Mouse (Mus musculus): ENCODE data around the gene Ubl7. TPM values are rescaled to one million over a fixed set of nuclear protein-coding genes. Genes with fewer than 3 reads are reported as not detected.
"Not testable (repeated sequence)": the region's sequence is repeated elsewhere in the genome, so short reads cannot be mapped to it uniquely, and the experiment has no call there.

Ubl7 gene
- total RNA-seq (2015) (72.7 and 78.4 TPM in 2 replicates), total RNA-seq (2017) (14.2 and 16.1 TPM in 2 replicates)

DNA sequence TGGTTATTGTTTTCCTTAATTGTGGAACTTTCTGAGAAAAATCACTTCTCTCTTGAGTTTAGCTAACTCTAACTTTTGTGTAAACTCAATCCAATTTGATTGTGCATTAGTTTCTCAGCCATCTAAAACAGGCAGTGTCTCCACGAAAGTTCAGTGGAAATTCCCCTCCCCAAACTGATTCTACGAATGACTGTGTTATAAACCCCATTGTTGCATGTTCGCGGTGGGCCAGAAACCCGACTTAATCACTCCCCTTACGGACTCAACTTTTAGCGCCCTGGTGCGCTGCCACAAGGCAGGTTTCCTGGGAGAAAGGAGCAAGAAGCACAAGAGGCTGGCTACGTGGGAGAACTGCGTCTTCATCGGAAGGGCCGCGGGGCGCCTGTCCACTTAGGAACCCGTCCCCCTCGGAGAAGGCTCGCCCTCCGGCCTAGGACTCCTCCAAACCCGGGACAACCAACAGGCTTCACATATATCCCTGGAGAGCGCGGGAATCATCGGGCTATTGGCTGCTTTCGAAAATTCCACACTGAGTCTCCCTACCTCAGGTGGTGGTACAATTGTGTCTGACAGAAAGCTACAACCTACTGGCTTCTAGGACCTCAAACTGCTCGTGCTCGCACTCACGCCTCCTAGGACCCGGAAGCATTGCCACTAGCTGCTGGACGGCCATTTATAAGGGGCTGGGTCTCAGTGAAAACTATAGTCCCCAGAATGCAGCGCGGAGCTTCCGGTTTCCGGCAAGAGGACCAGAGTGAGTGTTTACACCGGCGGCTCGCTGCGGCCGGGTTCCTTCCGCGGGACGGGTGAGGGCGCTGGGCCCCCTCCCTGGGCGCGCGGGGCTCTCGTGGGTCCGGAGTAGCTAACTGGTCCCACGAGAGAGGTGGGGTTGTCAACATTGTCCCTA, at the start of gene Ubl7:
Gene Ubl7 (plus strand): TSS at position 726 of the 907 bp plus-strand sequence.
- peak; percentile 100 for ATAC-seq (replicated peaks; ENCODE audit: poor library complexity)

DNA sequence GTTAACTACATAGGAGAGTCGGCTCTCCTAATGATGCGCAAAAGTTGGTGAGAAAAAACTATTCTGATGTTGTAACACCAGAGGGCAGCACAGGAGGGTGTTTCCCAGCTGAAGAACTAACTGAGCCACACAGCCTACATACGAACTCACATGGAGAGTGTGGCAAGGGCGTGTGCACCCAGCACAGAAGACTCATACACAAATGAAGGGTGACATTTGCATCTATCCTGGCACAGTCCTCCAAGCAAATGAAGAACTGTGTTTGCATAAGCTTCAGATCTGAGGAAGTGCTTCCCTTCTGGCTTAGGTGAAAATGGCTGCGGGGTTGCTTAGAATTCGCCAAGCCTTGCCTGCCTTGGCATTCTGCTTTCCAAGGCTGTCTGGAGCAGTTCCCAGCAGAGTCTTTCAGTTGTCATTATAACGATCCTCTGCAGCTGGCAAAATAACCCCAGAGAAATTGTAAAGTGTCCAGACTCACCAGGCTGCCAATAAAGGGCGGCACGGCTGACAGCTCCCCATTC, 48.8 kb upstream of the Ubl7 start:
- peak; percentile 91 for ATAC-seq (replicated peaks; ENCODE audit: poor library complexity)

DNA sequence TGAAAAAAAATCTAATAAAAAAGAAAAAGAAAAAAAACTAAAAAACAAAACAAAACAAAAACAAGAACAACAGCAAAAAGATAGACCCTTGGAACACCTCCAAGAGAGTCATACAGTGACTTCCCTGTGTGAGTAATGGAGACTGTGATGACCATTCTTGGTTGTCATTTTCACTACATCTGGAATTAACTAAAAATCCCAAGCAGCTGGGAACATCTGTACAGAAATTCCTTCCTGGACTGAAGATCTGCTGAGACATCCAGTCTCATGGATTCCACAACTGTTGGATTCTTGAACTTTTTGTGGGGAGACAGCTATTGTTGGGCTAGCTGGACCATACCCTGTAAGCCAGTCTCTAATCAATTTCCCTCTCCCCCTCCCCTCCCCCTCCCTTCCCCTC, 46.4 kb upstream of the Ubl7 start:
- no peak for ATAC-seq (replicated peaks; ENCODE audit: poor library complexity)

DNA sequence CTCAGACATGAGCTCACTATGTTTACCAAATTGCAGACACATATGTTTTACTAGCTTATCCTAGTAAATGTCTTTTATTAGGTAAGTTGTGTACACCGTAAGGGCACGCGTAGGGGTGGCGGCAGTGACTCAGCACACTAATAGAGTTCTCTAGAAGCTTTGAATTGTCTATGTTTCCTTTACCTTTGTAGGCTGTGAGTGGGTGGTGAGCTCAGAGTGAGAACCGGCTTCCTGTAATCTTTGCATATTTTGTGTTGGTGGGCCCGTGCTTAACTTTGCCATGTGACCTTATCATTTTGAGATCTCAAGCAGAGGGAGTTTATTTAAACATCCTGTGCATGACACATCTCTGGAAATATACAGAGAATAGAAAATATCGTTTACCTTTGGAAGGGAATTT, 44.2 kb upstream of the Ubl7 start:
- no peak for ATAC-seq (replicated peaks; ENCODE audit: poor library complexity)

DNA sequence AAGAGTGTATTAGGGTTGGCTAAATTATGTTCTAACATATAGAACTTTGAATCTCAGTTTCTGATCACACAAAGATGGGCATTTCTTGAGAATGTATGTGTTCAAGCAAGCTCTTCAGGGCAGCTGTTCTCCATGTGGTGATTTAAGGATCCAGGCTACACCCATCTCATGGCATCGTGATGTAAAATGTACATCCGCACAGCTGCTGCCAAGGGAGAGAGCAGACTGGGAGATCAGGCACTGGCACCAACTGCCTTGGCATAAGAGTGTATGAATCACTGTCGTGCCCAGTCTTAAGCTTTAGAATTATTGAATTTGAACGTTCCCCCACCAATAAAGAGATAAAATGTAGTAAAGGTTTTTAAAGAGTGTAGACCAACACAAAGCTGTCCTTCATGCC, 43.5 kb upstream of the Ubl7 start:
- ATAC-seq (replicated peaks; ENCODE audit: poor library complexity): no peak

DNA sequence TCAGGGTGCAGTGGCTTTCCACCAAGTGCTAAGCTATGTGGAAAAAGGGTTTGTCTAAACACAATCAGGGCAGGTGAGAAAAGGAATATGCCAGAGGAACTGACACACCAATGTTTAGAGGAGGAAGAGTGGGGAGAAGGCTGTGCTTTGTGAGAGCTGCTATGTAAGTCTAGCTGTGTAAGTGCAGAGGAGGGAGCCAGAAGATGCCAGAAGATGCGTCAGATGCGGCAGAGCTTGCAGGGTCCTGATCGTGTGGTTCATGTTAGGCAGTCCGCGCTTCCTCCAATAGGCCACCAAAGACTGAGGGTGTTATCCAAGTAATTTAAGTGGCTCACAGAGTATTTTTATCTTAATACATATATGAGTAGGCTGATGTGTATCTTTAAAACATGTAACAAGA, 42.9 kb upstream of the Ubl7 start:
- ATAC-seq (replicated peaks; ENCODE audit: poor library complexity): no peak

DNA sequence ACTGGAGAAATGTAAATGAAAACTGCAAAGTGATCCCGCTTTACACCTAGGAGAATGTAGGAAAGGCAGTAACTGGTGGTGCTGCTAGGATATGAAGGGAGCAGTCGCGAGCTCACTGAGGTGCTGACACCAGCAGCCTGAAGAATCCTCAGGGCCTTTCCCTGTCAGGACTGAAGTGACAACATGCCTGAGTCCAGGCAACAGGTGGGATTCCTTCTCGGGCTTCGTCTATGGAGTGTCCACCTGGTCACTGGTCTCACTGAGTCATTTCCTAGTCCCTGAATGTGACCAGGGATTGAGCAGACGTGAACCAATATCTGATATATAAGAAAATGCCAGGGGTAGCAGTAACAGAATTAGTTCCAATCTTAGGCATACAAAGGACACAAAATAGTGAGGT, 42.0 kb upstream of the Ubl7 start:
- ATAC-seq (replicated peaks; ENCODE audit: poor library complexity): no peak

DNA sequence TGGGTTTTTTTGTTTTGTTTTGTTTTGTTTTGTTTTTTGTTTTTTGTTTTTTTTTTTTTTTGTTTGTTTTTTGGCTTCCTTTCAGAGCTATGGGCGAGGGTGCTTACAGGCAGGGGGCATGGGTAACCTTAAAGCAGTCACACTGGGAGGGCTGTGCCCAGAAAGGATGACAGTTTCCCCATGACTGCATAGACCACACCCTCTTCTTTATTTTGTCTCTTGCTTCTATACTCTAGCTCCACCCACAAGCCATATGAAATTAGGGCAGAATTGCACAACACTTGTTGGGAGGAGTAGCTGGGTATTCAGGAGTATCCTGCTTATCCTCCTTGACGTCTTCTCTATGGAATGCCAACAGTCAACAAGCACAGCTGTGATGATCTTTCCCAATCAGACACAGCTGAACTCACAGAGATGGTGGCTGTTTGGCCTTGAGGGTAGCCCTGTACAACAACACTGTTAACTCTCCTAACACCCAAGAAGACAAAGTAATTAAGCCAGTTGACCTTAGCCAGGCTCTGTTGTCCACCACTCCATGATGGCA, 40.4 kb upstream of the Ubl7 start:
- ATAC-seq (replicated peaks; ENCODE audit: poor library complexity): peak; percentile 44; the same call in 1 of the 2 replicates

DNA sequence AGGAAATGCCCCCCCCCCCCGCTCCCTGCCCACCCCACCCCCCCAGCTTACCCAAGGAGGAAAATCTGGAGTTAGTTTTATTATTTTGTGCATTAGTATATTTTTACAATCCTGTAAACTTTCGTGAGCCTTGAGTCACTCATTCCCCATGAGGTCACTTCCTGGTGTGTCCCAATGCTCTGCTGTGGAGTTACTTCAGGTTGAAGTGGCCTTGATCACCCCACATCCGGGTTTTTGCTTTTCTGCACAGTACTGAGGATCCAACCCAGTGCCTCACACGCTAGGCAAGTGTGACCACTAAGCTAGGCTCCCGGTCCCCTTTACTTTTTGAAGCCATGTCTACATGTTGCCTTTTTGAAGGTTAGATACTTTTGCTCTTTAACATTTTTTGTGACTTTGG, 36.6 kb upstream of the Ubl7 start:
- ATAC-seq (replicated peaks; ENCODE audit: poor library complexity): peak; percentile 76

DNA sequence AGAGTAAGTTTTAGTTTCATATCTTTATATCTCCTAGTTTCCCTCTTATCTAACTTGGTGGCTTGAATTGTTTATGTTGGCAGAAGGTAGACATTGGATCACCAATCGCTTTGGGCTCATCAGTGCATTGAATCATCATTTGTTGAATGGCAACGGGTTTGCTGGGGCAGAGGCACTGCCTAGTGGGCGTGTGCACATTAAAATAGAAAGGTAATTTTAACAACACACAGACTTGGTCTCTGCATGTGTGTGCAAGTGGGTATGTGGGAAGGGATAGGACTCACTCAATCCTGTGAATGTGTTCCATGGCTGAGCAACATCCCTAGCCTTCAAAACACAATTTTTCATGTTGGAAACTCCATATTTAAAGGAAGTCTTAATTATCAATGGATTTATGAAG, 35.8 kb upstream of the Ubl7 start:
- ATAC-seq (replicated peaks; ENCODE audit: poor library complexity): no peak

DNA sequence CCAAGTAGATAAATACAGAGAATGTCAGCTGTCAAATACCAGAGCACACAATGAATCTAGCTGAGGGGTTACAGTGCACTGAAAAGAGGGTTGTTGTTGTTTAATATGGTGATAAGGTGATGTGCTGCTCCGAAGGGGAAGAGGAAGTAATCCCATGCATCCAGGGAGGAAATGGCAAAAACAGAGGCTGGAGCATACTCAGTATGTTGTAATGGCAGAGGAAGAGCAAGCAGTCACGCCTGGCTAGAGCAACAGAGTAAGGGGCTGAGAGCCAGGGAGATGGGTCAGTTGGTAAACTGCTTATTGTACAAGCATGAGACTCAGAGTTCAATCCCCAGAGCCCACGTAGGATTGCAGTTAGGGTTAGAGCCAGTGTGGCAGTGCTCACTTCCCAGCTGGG, 31.6 kb upstream of the Ubl7 start:
- peak; percentile 48; the same call in 1 of the 2 replicates for ATAC-seq (replicated peaks; ENCODE audit: poor library complexity)

DNA sequence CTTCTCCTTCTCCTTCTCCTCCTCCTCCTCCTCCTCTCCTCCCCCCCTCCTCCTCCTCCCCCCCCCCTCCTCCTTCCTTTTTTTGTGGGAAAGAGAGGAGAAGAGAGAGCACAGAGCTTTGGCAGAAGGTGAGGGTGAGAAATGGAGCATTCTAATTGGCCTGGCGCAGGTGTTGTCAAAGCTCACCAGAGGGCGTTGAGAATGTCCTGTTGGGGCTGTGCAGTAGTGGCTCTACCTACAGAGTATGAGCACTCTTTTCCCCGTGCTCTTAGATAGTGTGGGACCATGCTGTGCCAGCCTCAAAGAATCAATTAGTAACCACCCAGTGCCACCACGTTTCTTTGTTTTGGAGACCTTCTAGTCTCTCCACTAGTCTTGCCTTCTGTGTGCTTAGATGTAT, 30.5 kb upstream of the Ubl7 start:
- no peak for ATAC-seq (replicated peaks; ENCODE audit: poor library complexity)

DNA sequence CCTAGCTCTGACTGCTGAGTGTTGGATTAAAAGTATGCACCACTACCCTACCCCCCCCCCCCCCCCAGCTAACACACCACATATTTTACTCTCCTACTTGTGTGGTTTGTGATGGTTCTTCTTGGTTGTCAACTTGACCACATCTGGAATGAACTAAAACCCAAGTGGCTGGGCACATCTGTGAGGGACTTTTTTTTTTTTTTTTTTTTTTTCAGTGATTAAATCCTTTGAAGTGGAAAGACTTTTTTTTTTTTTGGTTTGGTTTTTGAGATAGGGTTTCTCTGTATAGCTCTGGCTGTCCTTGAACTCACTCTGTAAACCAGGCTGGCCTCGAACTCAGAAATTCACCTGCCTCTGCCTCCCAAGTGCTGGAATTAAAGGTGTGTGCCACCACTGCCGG, 29.0 kb upstream of the Ubl7 start:
- not testable (repeated sequence) for ATAC-seq (replicated peaks; ENCODE audit: poor library complexity)

DNA sequence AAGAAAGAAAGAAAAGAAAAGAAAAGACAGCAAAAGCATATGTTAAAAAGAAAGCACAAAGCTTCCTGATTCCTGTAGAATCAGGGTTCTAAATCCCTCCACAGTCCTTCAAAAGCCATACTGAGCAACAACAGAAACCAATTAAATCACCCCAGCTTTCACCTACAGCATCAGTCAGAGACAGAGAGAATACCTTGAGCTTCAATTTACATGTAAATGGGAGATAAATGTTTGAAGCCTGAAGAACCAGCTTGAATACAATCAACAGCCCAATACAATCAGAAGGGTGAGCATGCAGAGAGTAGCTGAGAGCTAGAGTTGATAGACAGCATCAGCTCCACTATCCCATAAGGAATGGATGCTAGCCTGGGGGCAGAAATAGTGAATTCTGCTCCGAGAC, 27.4 kb upstream of the Ubl7 start:
- no peak for ATAC-seq (replicated peaks; ENCODE audit: poor library complexity)

DNA sequence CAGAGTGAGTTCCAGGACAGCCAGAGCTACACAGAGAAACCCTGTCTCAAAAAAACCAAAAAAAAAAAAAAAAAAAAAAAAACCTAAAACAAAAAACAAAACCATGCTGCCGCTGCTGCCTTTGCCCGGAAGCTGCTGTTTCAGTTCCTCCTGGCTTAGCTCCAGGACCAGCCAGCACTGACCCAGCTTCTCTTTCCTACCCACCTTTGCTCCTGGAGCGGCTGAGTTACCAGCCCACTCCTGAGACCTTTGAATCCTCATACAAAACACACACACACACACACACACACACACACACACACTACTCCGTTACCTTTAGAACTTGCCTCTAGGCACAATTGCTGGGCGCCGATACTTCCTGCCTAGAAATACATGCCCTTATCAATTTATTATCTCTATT, 22.7 kb upstream of the Ubl7 start:
- peak; percentile 60; the same call in 1 of the 2 replicates for ATAC-seq (replicated peaks; ENCODE audit: poor library complexity)

DNA sequence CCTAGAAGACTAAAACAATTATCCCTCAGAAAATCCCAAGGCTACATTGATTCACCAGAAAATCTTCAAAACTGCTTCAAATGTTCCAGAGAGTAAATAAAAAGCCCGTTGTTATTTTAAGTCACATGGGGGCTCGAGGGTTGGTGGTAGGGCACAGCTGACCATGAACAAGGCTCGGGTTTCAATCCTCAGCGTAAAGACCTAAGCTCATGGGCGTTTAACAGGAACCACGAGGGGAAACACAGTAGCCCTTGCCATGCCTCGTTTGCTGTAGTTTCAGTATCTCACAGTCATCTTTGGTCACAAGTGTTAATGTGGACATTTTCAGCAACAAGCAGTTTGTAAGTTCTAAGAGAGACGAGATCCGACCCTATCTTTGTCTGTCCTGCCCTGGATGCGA, 10.3 kb upstream of the Ubl7 start:
- ATAC-seq (replicated peaks; ENCODE audit: poor library complexity): no peak

DNA sequence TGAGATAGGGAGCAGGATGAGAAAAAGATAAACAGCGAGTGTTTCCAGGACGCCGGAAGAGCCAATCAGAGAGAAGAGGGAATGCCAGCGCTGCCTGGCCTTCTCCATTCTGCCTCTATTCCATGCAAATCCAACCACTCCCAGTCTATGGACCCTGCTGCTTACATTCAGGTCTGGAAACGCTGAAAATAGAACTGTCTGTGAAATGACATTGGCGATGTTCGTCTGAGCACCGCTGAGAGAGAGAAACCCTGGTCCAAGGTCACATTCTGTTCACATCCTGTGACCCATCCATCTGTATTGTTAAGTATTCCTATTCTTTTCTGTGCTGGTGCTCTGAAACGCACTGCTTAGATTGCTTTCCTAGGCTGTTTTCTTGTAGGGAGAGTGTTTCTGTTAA, 9.6 kb upstream of the Ubl7 start:
- ATAC-seq (replicated peaks; ENCODE audit: poor library complexity): no peak

DNA sequence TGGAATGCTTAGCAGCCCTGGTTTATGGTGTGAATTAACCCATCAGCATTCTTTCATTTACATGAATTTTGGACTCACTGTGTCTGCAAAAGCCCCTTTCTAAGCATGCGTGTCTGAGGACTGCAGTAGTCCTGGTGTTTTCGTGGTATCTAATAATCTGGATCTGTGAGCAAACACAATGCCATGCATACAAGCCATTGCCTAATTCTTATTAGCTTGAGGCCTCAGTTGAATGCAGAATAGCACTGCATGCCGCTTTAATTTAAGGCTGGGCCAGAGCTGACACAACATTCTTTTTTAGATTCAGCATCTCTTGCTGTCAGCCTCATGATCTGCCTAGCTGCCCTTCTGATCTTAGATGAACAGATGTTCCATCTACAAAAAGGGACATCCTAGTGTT, 9.2 kb upstream of the Ubl7 start:
- no peak for ATAC-seq (replicated peaks; ENCODE audit: poor library complexity)

DNA sequence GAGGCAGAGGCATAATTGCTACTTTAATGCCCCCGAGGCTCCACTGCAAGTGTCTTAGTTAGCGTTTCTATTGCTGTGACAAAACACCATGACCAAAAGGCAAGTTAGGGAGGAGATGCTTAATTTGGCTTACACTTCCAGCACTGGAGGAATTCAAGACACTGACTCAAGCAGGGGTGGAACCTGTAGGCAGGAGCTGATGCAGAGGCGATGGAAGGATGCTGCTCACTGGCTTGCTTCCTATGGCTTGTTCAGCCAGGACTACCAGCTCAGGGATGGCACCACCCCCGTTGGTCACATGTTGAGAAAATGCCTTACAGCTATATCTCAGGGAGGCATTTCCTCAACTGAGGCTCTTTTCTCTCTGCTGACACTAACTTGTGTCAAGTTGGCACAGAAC, 8.6 kb upstream of the Ubl7 start:
- ATAC-seq (replicated peaks; ENCODE audit: poor library complexity): no peak

DNA sequence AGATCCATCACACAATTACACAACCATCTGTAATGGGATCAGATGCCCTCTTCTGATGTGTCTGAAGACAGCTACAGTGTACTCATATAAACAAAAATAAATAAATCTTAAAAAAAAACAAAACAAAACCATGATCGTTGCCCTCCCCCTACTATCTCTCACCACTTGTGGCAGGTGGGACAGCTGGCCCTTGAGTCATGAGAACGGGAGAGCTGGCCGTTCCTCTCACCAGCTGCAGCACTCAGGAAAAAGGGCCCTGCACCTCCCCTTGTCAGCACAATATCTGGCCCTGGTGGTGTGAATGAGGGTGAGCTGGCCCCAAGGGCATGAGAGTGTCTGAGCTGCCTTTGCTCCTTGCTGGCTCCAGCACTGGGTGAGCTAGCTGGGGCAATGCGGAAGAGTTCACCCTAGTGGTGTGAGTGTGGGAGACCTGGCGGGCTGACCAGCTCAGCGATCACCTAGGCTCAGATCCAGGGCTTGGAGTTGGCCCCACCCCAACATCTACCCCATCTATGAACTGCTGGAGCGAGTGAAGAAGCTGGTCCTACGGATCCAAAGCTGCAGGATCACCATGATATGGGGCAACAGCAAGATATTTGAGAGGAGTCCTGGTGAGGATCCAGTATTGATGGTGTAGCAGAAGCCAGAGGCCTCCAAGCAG, 7.1 kb upstream of the Ubl7 start:
- no peak for ATAC-seq (replicated peaks; ENCODE audit: poor library complexity)

DNA sequence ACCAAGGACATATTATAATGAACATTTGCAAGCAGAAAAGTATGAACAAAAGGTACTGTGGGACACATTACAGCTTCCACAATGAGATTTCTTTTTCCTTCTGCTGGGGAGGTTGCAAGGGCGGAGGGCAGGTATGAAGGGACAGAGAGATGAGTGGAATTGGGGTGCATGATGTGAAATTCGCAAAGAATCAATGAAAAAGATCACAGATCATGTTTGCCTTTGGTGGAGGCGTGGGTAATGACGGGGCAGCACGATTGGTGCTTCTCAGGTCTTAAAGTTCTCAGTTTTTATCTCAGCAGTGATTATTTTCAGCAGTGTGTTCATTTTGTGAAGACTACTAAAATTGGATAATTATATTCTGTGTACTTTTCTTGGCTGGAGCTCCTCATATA, 6.5 kb upstream of the Ubl7 start:
- ATAC-seq (replicated peaks; ENCODE audit: poor library complexity): no peak

DNA sequence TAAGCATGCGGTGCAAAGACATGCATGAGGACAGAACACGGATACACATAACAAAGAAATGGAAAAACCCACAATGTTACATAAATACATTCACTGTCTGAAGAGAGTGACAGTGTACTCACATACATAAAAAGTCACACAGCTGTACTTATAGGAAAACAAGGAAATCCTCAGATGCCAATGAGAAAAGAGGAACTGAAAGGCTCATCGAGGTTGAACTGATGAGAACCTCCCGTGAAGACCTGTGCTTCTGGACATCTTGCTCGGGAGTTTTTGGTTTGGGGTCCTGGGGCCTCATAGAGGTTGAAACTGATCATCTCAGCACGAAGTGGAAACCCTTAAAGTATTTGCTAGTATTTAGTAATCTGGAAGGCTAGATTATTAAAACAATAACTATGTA, 3.6 kb upstream of the Ubl7 start:
- ATAC-seq (replicated peaks; ENCODE audit: poor library complexity): no peak
